Comparison of ENCODE assay signal across 24 mouse cellular contexts in the genomic region with DNA sequence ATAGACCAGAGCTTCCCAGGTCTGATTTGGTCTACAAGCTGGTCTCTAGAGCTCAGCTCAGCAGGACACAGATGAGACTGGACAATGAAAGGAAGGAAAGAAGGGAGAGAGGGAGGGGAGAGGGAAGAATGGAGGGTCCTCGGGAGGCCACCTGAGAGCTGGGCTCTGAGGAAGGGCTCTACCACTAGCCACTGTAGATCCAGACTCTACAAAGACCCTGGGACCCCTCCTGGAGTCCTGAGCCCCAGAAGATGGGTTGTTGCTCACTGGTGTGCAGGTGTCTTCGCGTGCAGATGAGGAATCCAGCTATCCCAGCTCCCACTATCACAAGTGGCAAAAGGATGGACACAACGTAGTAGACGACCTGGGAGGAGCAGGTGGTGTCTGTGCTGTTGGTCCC. TPM values are rescaled to one million over a fixed set of nuclear protein-coding genes. Genes with fewer than 3 reads are reported as not detected.
A peak's percentile ranks its signal among the peaks of the same experiment; 100 is the strongest.
DNase-seq lines count a peak whose midpoint lies in the region; ATAC-seq and TF ChIP-seq lines count a peak whose summit lies in the region.
"Had no signal": no experiment of that assay in that cellular context is flagged by ENCODE, and none has a peak within 500 bp of the region (broad histone marks: within the 10 kb centered on the region; RNA-seq: fewer than 3 reads in every experiment).

No protein-coding gene starts in this region.

- H3K4me2 ChIP-seq in liver, embryonic 13.5 days, result peak overlapping the region; percentile 93
- no peak overlapping the region for H3K4me2 ChIP-seq in liver, embryonic 11.5 days
- peak overlapping the region; percentile 87 for H3K4me2 ChIP-seq in liver, embryonic 15.5 days
- H3K4me2 ChIP-seq: forebrain, embryonic 12.5 days; forebrain, embryonic 15.5 days; heart, embryonic 12.5 days; heart, embryonic 15.5 days; hindbrain, embryonic 14.5 days had no signal

- no peaks in the 10 kb centered on the region for H3K27me3 ChIP-seq in liver, embryonic 13.5 days
- H3K27me3 ChIP-seq in liver, embryonic 11.5 days (replicated peaks; ENCODE audit: control insufficient read depth, insufficient read depth, low read length), result no peaks in the 10 kb centered on the region
- no peaks in the 10 kb centered on the region for H3K27me3 ChIP-seq in liver, embryonic 15.5 days
- H3K27me3 ChIP-seq: CH12.LX; forebrain, embryonic 15.5 days; heart, embryonic 12.5 days; heart, embryonic 15.5 days; Patski had no signal

- ATAC-seq in liver, embryonic 13.5 days (ENCODE audit: low read depth), result no peak
- ATAC-seq in liver, embryonic 11.5 days (replicated peaks; ENCODE audit: low FRiP score), result no peak
- no peak for ATAC-seq in liver, embryonic 15.5 days (ENCODE audit: insufficient read depth)
- ATAC-seq: forebrain, embryonic 15.5 days; hindbrain, postnatal 0 days; Patski had no signal

- 0 out of 2 replicates have a peak overlapping the region, but pooled peaks have one; percentile 53 for H3K27ac ChIP-seq in gastrocnemius, adult 2 months
- peak overlapping the region; percentile 99 for H3K27ac ChIP-seq in liver, embryonic 13.5 days
- H3K27ac ChIP-seq in liver, embryonic 11.5 days (ENCODE audit: low read depth, low read length), result no peak overlapping the region
- peak overlapping the region; percentile 56 for H3K27ac ChIP-seq in liver, embryonic 15.5 days (replicated peaks)
- H3K27ac ChIP-seq: forebrain, embryonic 12.5 days; forebrain, embryonic 15.5 days; heart, embryonic 15.5 days; hindbrain, embryonic 14.5 days; hindbrain, postnatal 0 days had no signal

- peaks cover 93% of the 10 kb centered on the region for H3K36me3 ChIP-seq in liver, embryonic 13.5 days
- H3K36me3 ChIP-seq in liver, embryonic 11.5 days (ENCODE audit: control insufficient read depth, insufficient read depth, low read length), result peaks cover 40% of the 10 kb centered on the region
- peaks cover 91% of the 10 kb centered on the region for H3K36me3 ChIP-seq in liver, embryonic 15.5 days (replicated peaks)
- H3K36me3 ChIP-seq: forebrain, embryonic 12.5 days; forebrain, embryonic 15.5 days; heart, embryonic 12.5 days; heart, embryonic 15.5 days had no signal

- H3K4me3 ChIP-seq in gastrocnemius, adult 2 months, result no peak overlapping the region
- peak overlapping the region; percentile 75 for H3K4me3 ChIP-seq in liver, embryonic 13.5 days (replicated peaks)
- H3K4me3 ChIP-seq in liver, embryonic 11.5 days (ENCODE audit: low read depth, low read length), result no peak overlapping the region
- peak overlapping the region; percentile 70 for H3K4me3 ChIP-seq in liver, embryonic 15.5 days (replicated peaks)
- H3K4me3 ChIP-seq: forebrain, embryonic 12.5 days; forebrain, embryonic 15.5 days; heart, embryonic 12.5 days; heart, embryonic 15.5 days had no signal

- DNase-seq in gastrocnemius, adult 2 months, result no peak
- no peak for DNase-seq in gastrocnemius, postnatal 10 days
- DNase-seq in liver, embryonic 13.5 days, result no peak
- DNase-seq in liver, embryonic 11.5 days (ENCODE audit: low spot score), result no peak
- no peak for DNase-seq in thymus, postnatal 25 days
- no peak for DNase-seq in lung, postnatal 14 days
- DNase-seq: adrenal gland, postnatal 10 days; adrenal gland, postnatal 36 days; B cell, adult 2 months; gastrocnemius, postnatal 14 days; heart, adult 18-20 months; heart, postnatal 10 days; heart, postnatal 4 days had no signal

- peak overlapping the region; percentile 97 for H3K9ac ChIP-seq in liver, embryonic 13.5 days
- H3K9ac ChIP-seq in liver, embryonic 11.5 days (ENCODE audit: low read depth, low read length), result no peak overlapping the region
- peak overlapping the region; percentile 25 for H3K9ac ChIP-seq in liver, embryonic 15.5 days
- H3K9ac ChIP-seq: forebrain, embryonic 12.5 days; forebrain, embryonic 15.5 days; heart, embryonic 12.5 days; heart, embryonic 15.5 days; hindbrain, embryonic 14.5 days had no signal

- WGBS in liver, embryonic 13.5 days (ENCODE audit: insufficient replicate concordance), result 83% methylated on average over 5 of the region's 5 CpGs
- 80% methylated on average over 5 of the region's 5 CpGs for WGBS in liver, embryonic 11.5 days
- WGBS in liver, embryonic 15.5 days (ENCODE audit: insufficient replicate concordance), result 83% methylated on average over 5 of the region's 5 CpGs

- no peak for TF ChIP-seq CTCF in gastrocnemius, adult 2 months (IDR thresholded peaks at IDR 0.05)

- no peaks in the 10 kb centered on the region for H3K9me3 ChIP-seq in liver, embryonic 13.5 days (replicated peaks)
- no peaks in the 10 kb centered on the region for H3K9me3 ChIP-seq in liver, embryonic 11.5 days (ENCODE audit: control insufficient read depth, low read length)
- no peaks in the 10 kb centered on the region for H3K9me3 ChIP-seq in liver, embryonic 15.5 days (replicated peaks)
- H3K9me3 ChIP-seq: forebrain, embryonic 12.5 days; forebrain, embryonic 15.5 days; G1E; heart, embryonic 15.5 days had no signal

- intact Hi-C loops in gastrocnemius, adult 2 months (cut with DNase I), result no loop called here

- peaks cover 83% of the 10 kb centered on the region for H3K4me1 ChIP-seq in liver, embryonic 13.5 days (replicated peaks)
- peaks cover 30% of the 10 kb centered on the region for H3K4me1 ChIP-seq in liver, embryonic 11.5 days (replicated peaks; ENCODE audit: control insufficient read depth, insufficient read depth, low read length)
- peaks cover 75% of the 10 kb centered on the region for H3K4me1 ChIP-seq in liver, embryonic 15.5 days (replicated peaks)
- H3K4me1 ChIP-seq: forebrain, embryonic 12.5 days; forebrain, embryonic 15.5 days had no signal

RNA-seq across cellular contexts. Expression of gene Tnfrsf14, which starts 5.4 kb away (rescaled TPM):
- 1 to 10 TPM; 1.1 to 2.5 TPM for total RNA-seq in gastrocnemius, adult 2 months (2021)
- total RNA-seq in gastrocnemius, postnatal 10 days (2021), result 1 to 10 TPM; 1.8 to 4.2 TPM
- polyA plus RNA-seq in liver, embryonic 13.5 days (2015; fragmentation: Nextera tagmentation; extraction: Ambion mirVana), result 49.5 and 51.7 TPM in 2 replicates
- 23.1 and 24.4 TPM in 2 replicates for polyA plus RNA-seq in liver, embryonic 11.5 days (2014; fragmentation: Nextera tagmentation; extraction: Ambion mirVana)
- polyA plus RNA-seq in liver, embryonic 15.5 days (2015; fragmentation: Nextera tagmentation; extraction: Ambion mirVana), result 56.7 and 64.6 TPM in 2 replicates
- polyA plus RNA-seq: forebrain, embryonic 15.5 days had no signal

RNA-seq across cellular contexts. Expression of gene Fam213b, which starts 24.0 kb away (rescaled TPM):
- 100 to 1,000 TPM in 1 of 2 experiments, 10 to 100 TPM in 1; 67.9 to 100 TPM for total RNA-seq in gastrocnemius, adult 2 months (2021)
- 100 to 1,000 TPM; 121 to 143 TPM for total RNA-seq in gastrocnemius, postnatal 10 days (2021)
- polyA plus RNA-seq in liver, embryonic 13.5 days (2015; fragmentation: Nextera tagmentation; extraction: Ambion mirVana), result 9.0 and 9.2 TPM in 2 replicates
- 17.4 and 20.1 TPM in 2 replicates for polyA plus RNA-seq in liver, embryonic 11.5 days (2014; fragmentation: Nextera tagmentation; extraction: Ambion mirVana)
- 8.1 and 9.0 TPM in 2 replicates for polyA plus RNA-seq in liver, embryonic 15.5 days (2015; fragmentation: Nextera tagmentation; extraction: Ambion mirVana)
- total RNA-seq: G1E had no signal
- polyA plus RNA-seq: G1E had no signal

RNA-seq across cellular contexts. Expression of gene Hes5, which starts 37.8 kb away (rescaled TPM):
- total RNA-seq in gastrocnemius, adult 2 months (2021), result not detected
- total RNA-seq in gastrocnemius, postnatal 10 days (2021), result under 1 TPM in 1 of 2 experiments, not detected in 1; 0.36 TPM
- 0.08 and 0.23 TPM in 2 replicates for polyA plus RNA-seq in liver, embryonic 13.5 days (2015; fragmentation: Nextera tagmentation; extraction: Ambion mirVana)
- polyA plus RNA-seq in liver, embryonic 11.5 days (2014; fragmentation: Nextera tagmentation; extraction: Ambion mirVana), result 0.63 TPM in 1 of 2 replicates, not detected in the other
- 0.15 and 0.17 TPM in 2 replicates for polyA plus RNA-seq in liver, embryonic 15.5 days (2015; fragmentation: Nextera tagmentation; extraction: Ambion mirVana)
- total RNA-seq: adrenal gland, adult 18-20 months; adrenal gland, postnatal 36 days; G1E; heart, postnatal 10 days; heart, postnatal 4 days had no signal
- polyA plus RNA-seq: G1E, Patski had no signal

RNA-seq across cellular contexts. Expression of gene Pank4, which starts 41.0 kb away (rescaled TPM):
- total RNA-seq in gastrocnemius, adult 2 months (2021), result 10 to 100 TPM; 33.8 to 43.6 TPM
- total RNA-seq in gastrocnemius, postnatal 10 days (2021), result 10 to 100 TPM; 26.1 to 28.7 TPM
- polyA plus RNA-seq in liver, embryonic 13.5 days (2015; fragmentation: Nextera tagmentation; extraction: Ambion mirVana), result 23.9 and 27.0 TPM in 2 replicates
- 44.2 and 47.2 TPM in 2 replicates for polyA plus RNA-seq in liver, embryonic 11.5 days (2014; fragmentation: Nextera tagmentation; extraction: Ambion mirVana)
- 21.7 and 24.4 TPM in 2 replicates for polyA plus RNA-seq in liver, embryonic 15.5 days (2015; fragmentation: Nextera tagmentation; extraction: Ambion mirVana)

RNA-seq across cellular contexts. Expression of gene Mmel1, which starts 53.5 kb away (rescaled TPM):
- total RNA-seq in gastrocnemius, adult 2 months (2021), result not detected
- total RNA-seq in gastrocnemius, postnatal 10 days (2021), result under 1 TPM; 0.68 to 0.78 TPM
- 2.4 TPM in 2 replicates for polyA plus RNA-seq in liver, embryonic 13.5 days (2015; fragmentation: Nextera tagmentation; extraction: Ambion mirVana)
- polyA plus RNA-seq in liver, embryonic 11.5 days (2014; fragmentation: Nextera tagmentation; extraction: Ambion mirVana), result 0.25 and 0.31 TPM in 2 replicates
- polyA plus RNA-seq in liver, embryonic 15.5 days (2015; fragmentation: Nextera tagmentation; extraction: Ambion mirVana), result 2.3 and 3.1 TPM in 2 replicates
- polyA plus RNA-seq: Patski had no signal

Comparison
In these comparisons a context has a peak if more than half of its experiments do, and no peak if none do; other contexts are left out.
1. H3K4me3 ChIP-seq: peak in liver, embryonic 13.5 days (single experiment) and liver, embryonic 15.5 days (single experiment); none in gastrocnemius, adult 2 months (single experiment) and liver, embryonic 11.5 days (single experiment).